Mouse (Mus musculus): ENCODE data around the gene Foxn3. TPM values are rescaled to one million over a fixed set of nuclear protein-coding genes. Genes with fewer than 3 reads are reported as not detected.

Gene Foxn3
- total and polyA plus RNA-seq, 2 experiments: 21.1 to 27.3 TPM

DNA sequence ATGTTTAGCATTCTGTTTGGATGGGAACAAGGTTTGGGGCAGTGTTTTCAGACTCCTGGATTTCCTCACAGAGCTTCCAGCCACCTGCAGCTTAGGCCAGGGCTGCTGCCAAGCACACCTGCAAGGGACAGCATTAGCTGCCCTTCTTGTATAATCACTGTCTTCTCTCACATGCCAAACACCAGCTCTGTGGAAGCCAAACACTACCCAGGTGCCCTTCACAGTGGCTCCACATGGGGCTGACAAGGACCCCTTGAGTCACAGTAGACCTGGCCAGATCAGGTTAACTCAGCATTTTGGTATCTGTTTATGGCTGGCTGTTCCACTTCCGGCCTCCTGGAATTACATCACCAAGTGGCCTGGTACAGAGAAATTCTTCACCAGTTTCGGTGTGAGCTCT is 224.6 kb downstream of the Foxn3 start:
- 63% methylated on average over 2 of the region's 2 CpGs for WGBS
- no peak overlapping the region for H3K4me3 ChIP-seq (ENCODE audit: insufficient read depth, low read depth, low read length)
- no peak for DNase-seq (ENCODE audit: extremely low read depth, low read depth, low spot score)
- H3K4me1 ChIP-seq (ENCODE audit: control insufficient read depth, insufficient read depth, low read length): peaks cover 26% of the 10 kb centered on the region
- no peaks in the 10 kb centered on the region for H3K27me3 ChIP-seq (ENCODE audit: control insufficient read depth, insufficient read depth, low read length)
- TF ChIP-seq CTCF (IDR thresholded peaks at IDR 0.05; ENCODE audit: low read depth, low read length) (no peak), POLR2A (IDR thresholded peaks at IDR 0.05; ENCODE audit: extremely low read depth, insufficient read depth, low read length) (no peak)
- H3K36me3 ChIP-seq (ENCODE audit: control insufficient read depth, insufficient read depth, low read length): peaks cover 10% of the 10 kb centered on the region; the same call in 1 of the 2 replicates
- peaks cover 17% of the 10 kb centered on the region for H3K79me2 ChIP-seq (ENCODE audit: control insufficient read depth, insufficient read depth, low read length)
- no peak overlapping the region for H3K27ac ChIP-seq (replicated peaks; ENCODE audit: insufficient read depth, low read depth, low read length)
- no peak overlapping the region for H3K9ac ChIP-seq (ENCODE audit: low read depth, low read length)

DNA sequence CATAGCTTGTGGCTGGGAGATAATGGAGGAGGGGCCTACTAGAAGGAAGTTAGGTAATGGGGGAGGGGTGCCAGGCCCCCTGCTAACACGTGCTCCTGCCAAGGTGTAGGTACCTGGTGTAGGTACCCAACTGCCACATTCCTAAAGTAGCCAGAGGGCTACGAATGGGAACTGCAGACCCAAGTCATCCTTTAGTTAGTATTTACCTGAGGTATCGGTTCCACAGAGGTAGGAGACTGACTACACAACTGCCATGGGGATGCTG is 226.3 kb downstream of the Foxn3 start:
- no peak for DNase-seq (ENCODE audit: extremely low read depth, low read depth, low spot score)
- 91% methylated on average over 3 of the region's 3 CpGs for WGBS
- H3K79me2 ChIP-seq (ENCODE audit: control insufficient read depth, insufficient read depth, low read length): peaks cover 18% of the 10 kb centered on the region; the same call in 1 of the 2 replicates
- TF ChIP-seq POLR2A (IDR thresholded peaks at IDR 0.05; ENCODE audit: extremely low read depth, insufficient read depth, low read length): no peak
- TF ChIP-seq CTCF (IDR thresholded peaks at IDR 0.05; ENCODE audit: low read depth, low read length): no peak
- no peak overlapping the region for H3K9ac ChIP-seq (ENCODE audit: low read depth, low read length)
- peak overlapping the region; percentile 41 for H3K27ac ChIP-seq (replicated peaks; ENCODE audit: insufficient read depth, low read depth, low read length)
- H3K36me3 ChIP-seq (ENCODE audit: control insufficient read depth, insufficient read depth, low read length): peaks cover 10% of the 10 kb centered on the region; the same call in 1 of the 2 replicates
- H3K4me3 ChIP-seq (ENCODE audit: insufficient read depth, low read depth, low read length): no peak overlapping the region
- H3K27me3 ChIP-seq (ENCODE audit: control insufficient read depth, insufficient read depth, low read length): no peaks in the 10 kb centered on the region
- H3K4me1 ChIP-seq (ENCODE audit: control insufficient read depth, insufficient read depth, low read length): peaks cover 14% of the 10 kb centered on the region

DNA sequence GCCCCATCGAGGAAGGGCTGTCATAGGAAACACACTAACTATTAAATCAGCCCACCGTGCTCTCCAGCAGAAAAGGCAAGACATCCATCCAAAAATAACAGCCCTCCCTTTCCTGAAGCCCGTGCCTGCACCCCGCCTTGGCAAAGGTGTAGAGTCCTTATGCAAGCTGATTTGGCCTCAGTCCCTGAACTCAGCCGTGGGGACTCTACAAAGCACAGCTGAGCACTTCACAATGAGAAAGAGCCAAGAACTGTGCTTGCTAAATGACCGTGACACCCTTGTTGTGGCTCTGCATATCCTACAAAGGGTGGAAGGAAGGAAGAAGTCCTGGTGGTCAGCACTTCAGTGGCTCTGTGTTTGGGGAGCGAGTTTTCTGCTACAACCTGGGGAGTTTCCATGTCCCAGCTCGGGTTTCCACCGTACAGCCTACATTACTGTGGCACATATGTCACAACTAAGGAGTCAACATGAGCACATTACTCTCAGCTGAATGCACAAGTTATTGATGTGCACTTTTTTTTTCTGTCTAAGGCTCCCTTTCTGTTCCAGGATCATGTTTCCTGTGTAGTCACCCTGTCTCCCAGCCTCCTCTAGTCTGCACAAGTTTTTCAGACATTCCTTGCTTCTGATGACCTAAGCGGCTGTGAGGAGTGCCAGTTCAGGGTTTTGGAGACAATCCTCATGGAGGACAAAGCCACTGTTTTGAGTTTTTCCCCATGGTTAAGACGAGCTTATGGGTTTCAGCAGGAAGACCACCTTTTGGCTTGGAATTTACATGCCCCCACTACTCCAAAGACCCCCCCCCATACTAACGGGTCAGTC is 226.8 kb downstream of the Foxn3 start:
- Histone ChIP-seq H3K4me3 (ENCODE audit: insufficient read depth, low read depth, low read length) (no peak overlapping the region), H3K27ac (replicated peaks; ENCODE audit: insufficient read depth, low read depth, low read length) (peak overlapping the region; percentile 46), H3K9ac (ENCODE audit: low read depth, low read length) (no peak overlapping the region), H3K79me2 (ENCODE audit: control insufficient read depth, insufficient read depth, low read length) (peaks cover 20% of the 10 kb centered on the region; the same call in 1 of the 2 replicates), H3K36me3 (ENCODE audit: control insufficient read depth, insufficient read depth, low read length) (peaks cover 10% of the 10 kb centered on the region; the same call in 1 of the 2 replicates), H3K4me1 (ENCODE audit: control insufficient read depth, insufficient read depth, low read length) (peaks cover 12% of the 10 kb centered on the region), H3K27me3 (ENCODE audit: control insufficient read depth, insufficient read depth, low read length) (no peaks in the 10 kb centered on the region)
- TF ChIP-seq CTCF (IDR thresholded peaks at IDR 0.05; ENCODE audit: low read depth, low read length): no peak
- no peak for TF ChIP-seq POLR2A (IDR thresholded peaks at IDR 0.05; ENCODE audit: extremely low read depth, insufficient read depth, low read length)
- WGBS: 21% methylated on average over 12 of the region's 12 CpGs
- DNase-seq (ENCODE audit: extremely low read depth, low read depth, low spot score): peak; percentile 89

DNA sequence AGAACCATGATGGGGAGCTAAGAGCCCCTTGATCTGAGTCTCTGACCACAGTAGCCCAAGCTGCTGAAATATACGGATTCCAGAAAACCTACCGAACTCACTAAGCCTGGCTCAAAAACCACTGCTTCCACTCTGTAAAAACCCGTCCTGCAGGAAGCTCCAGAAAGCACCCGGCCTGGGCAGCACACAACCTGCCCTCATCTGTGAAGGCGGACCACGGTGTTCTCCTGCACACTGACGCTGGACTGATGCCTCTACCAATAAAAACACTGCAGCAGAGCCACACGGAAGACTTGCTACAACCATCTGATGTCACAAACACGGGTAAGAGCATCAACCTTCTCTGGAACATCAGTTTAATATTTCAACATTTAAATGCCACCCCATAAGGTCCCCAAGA is 227.8 kb downstream of the Foxn3 start:
- TF ChIP-seq POLR2A (IDR thresholded peaks at IDR 0.05; ENCODE audit: extremely low read depth, insufficient read depth, low read length): no peak
- peaks cover 12% of the 10 kb centered on the region for H3K4me1 ChIP-seq (ENCODE audit: control insufficient read depth, insufficient read depth, low read length)
- WGBS: 81% methylated on average over 9 of the region's 9 CpGs

DNA sequence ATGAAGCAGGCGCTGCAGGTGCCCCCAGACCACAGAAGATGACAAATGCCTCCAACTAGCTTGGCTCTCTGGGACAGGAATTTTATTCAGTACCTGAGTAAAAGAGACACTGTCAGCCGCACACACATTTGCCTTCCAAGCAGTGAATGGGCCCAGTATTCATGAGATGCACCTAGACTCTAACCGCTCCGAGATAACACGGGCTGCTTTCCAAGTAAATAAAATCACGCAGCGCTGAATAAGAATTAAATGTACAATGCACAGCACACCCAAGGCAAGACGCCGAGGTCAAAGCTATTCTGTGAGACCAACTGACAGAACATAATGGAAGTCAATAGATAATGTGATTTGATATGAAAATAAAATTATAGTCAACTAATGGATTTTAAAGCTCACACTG is 229.4 kb downstream of the Foxn3 start:
- 89% methylated on average over 9 of the region's 9 CpGs for WGBS
- peaks cover 39% of the 10 kb centered on the region for H3K79me2 ChIP-seq (ENCODE audit: control insufficient read depth, insufficient read depth, low read length)
- no peak overlapping the region for H3K4me3 ChIP-seq (ENCODE audit: insufficient read depth, low read depth, low read length)
- H3K27me3 ChIP-seq (ENCODE audit: control insufficient read depth, insufficient read depth, low read length): no peaks in the 10 kb centered on the region
- H3K27ac ChIP-seq (replicated peaks; ENCODE audit: insufficient read depth, low read depth, low read length): no peak overlapping the region
- no peak for DNase-seq (ENCODE audit: extremely low read depth, low read depth, low spot score)
- peaks cover 2% of the 10 kb centered on the region; the same call in 1 of the 2 replicates for H3K36me3 ChIP-seq (ENCODE audit: control insufficient read depth, insufficient read depth, low read length)
- TF ChIP-seq POLR2A (IDR thresholded peaks at IDR 0.05; ENCODE audit: extremely low read depth, insufficient read depth, low read length) (no peak), CTCF (IDR thresholded peaks at IDR 0.05; ENCODE audit: low read depth, low read length) (no peak)
- H3K9ac ChIP-seq (ENCODE audit: low read depth, low read length): no peak overlapping the region
- peaks cover 12% of the 10 kb centered on the region for H3K4me1 ChIP-seq (ENCODE audit: control insufficient read depth, insufficient read depth, low read length)

More for the DNA sequence above, 227.8 kb downstream of the Foxn3 start:
- peaks cover 25% of the 10 kb centered on the region for H3K79me2 ChIP-seq (ENCODE audit: control insufficient read depth, insufficient read depth, low read length)
- no peaks in the 10 kb centered on the region for H3K27me3 ChIP-seq (ENCODE audit: control insufficient read depth, insufficient read depth, low read length)
- no peak for DNase-seq (ENCODE audit: extremely low read depth, low read depth, low spot score)
- peaks cover 10% of the 10 kb centered on the region; the same call in 1 of the 2 replicates for H3K36me3 ChIP-seq (ENCODE audit: control insufficient read depth, insufficient read depth, low read length)
- no peak overlapping the region for H3K27ac ChIP-seq (replicated peaks; ENCODE audit: insufficient read depth, low read depth, low read length)
- no peak overlapping the region for H3K4me3 ChIP-seq (ENCODE audit: insufficient read depth, low read depth, low read length)
- no peak overlapping the region for H3K9ac ChIP-seq (ENCODE audit: low read depth, low read length)

Measured in liver, adult 2 months (tissue).